Mouse (Mus musculus) liver, adult 2 months (tissue): Measurements from ENCODE around the gene Ikzf5.

Experiments used
- CTCF ChIP-seq: fragments of 200-500 bp; IDR thresholded peaks from 2 replicates; pipeline ENCODE4 v1.5.1; 2011; ENCODE audit warnings: low read depth, low read length, control low read depth
- POLR2A ChIP-seq: fragments of 200-500 bp; IDR thresholded peaks from 2 replicates; pipeline ENCODE4 v1.6.1; 2011; ENCODE audit warnings: low read length, control low read depth; ENCODE audit not compliant: insufficient read depth; ENCODE audit errors: extremely low read depth

DNA sequence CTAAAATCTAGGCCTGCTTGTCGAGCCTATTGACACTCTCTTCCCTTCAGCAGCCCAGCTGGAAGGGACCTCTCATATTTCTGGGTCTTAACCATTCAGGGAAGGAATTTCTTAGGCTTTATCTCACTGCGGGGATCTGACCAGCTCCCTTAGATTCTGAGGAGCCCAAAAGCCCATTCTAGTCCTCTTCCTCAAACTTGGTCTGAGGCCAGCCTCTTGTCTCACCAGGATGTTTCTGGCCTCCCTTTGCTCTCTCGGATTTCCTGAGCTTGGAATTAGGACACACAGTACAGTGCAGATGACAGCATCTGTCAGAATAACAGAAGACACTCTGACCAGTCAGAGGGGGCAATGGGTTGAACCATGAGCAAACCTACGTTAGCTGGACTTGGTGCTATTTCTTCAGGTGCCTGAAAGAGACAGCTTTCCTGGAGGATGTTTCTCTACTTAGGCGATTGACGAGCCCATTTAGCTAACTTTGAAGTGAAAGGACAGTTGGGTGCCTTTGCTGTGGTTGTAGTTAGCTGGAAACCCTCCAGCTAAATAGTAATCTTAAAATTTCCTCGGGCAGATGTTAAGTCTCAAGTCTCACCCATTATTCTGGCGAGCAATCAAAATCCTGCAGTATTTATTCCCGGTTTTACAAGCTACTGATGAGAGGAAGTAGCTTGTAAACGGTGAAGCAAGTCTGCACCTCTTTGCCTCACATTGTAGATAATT lies 1.1 kb upstream of the Ikzf5 start:
- no peak for TF ChIP-seq POLR2A
- TF ChIP-seq CTCF, result no peak
